Mouse (Mus musculus) forebrain, embryonic 14.5 days (tissue): ENCODE measurements around the gene Fam90a1a. TPM values are rescaled to one million over a fixed set of nuclear protein-coding genes. Genes with fewer than 3 reads are reported as not detected.
"Not testable (repeated sequence)": the region's sequence is repeated elsewhere in the genome, so short reads cannot be mapped to it uniquely, and the experiment has no call there.

Experiments used
- ATAC-seq: fragments of 200-750 bp; cut with Nextera tagmentation; 2 replicates; pipeline ENCODE4 v1.8.0; 2017; ENCODE audit warnings: mild to moderate bottlenecking, moderate library complexity
- DNase-seq: peaks from one replicate; pipeline ENCODE4 v3.0.0-alpha.2; 2015; ENCODE audit warnings: low spot score
- H3K27ac ChIP-seq: fragments of 300-500 bp; sonication (generic); 2 replicates; pipeline ENCODE4 v1.5.1; 2014; ENCODE audit warnings: low read depth, mild to moderate bottlenecking, control low read depth, low read length, moderate library complexity
- H3K27me3 ChIP-seq: fragments of 300-500 bp; sonication (generic); replicated peaks from 2 replicates; pipeline ENCODE4 v1.6.1; 2014; ENCODE audit warnings: low read length, control low read depth, mixed read lengths; ENCODE audit not compliant: control insufficient read depth, insufficient read depth
- H3K36me3 ChIP-seq: fragments of 300-500 bp; sonication (generic); 2 replicates; pipeline ENCODE4 v1.6.1; 2014; ENCODE audit warnings: low read length, control low read depth; ENCODE audit not compliant: control insufficient read depth, insufficient read depth
- H3K4me1 ChIP-seq: fragments of 300-500 bp; sonication (generic); 2 replicates; pipeline ENCODE4 v1.6.1; 2014; ENCODE audit warnings: antibody characterized with exemption, low read length, control low read depth; ENCODE audit not compliant: control insufficient read depth, insufficient read depth
- H3K4me2 ChIP-seq: fragments of 300-500 bp; sonication (generic); 2 replicates; pipeline ENCODE4 v1.6.1; 2014; ENCODE audit warnings: mild to moderate bottlenecking, control low read depth, low read length
- H3K4me3 ChIP-seq: fragments of 300-500 bp; sonication (generic); 2 replicates; pipeline ENCODE4 v1.5.1; 2014; ENCODE audit warnings: low read depth, low read length, control low read depth
- H3K9ac ChIP-seq: fragments of 300-500 bp; sonication (generic); 2 replicates; pipeline ENCODE4 v1.6.1; 2014; ENCODE audit warnings: mild to moderate bottlenecking, low read length, control low read depth, moderate library complexity
- H3K9me3 ChIP-seq: fragments of 300-500 bp; sonication (generic); replicated peaks from 2 replicates; pipeline ENCODE4 v1.6.1; 2016; ENCODE audit warnings: low read length, control low read depth, mixed read lengths; ENCODE audit not compliant: control insufficient read depth
- WGBS: fragments of 180-500 bp; shearing (Covaris S2); extraction: QIAGEN DNeasy Blood & Tissue Kit; methylation state at CpG from one replicate; pipeline ENCODE4 v1.1.7; 2014; 5-methylcytosine and 5-hydroxymethylcytosine counted together
- polyA plus RNA-seq: library from polyadenylated mRNA; unstranded; fragments of >200 nt; fragmentation: Nextera tagmentation; extraction: Ambion mirVana; gene quantifications from 2 replicates; pipeline ENCODE4 v1.2.1, GENCODE M21; 2014

Fam90a1a gene
- not detected in 2 replicates for polyA plus RNA-seq

- H3K27ac ChIP-seq, result no peak within 1 kb of the TSS
- 89% methylated on average over 2 of the region's 2 CpGs for WGBS
- H3K36me3 ChIP-seq, result no peaks in the 10 kb centered on the region
- no peaks in the 10 kb centered on the region for H3K9me3 ChIP-seq
- DNase-seq, result no peak
- H3K4me1 ChIP-seq, result no peaks in the 10 kb centered on the region
- no peak within 1 kb of the TSS for H3K4me3 ChIP-seq
- ATAC-seq, result no peak
- H3K4me2 ChIP-seq, result no peak within 1 kb of the TSS
- H3K9ac ChIP-seq, result no peak within 1 kb of the TSS
- no peaks in the 10 kb centered on the region for H3K27me3 ChIP-seq
Measured at GRCm38 (mm10) chr8:21958414-21958813, at the start of gene Fam90a1a. Gene Fam90a1a, plus strand, starts transcription at chr8:21958714.

- 0% methylated on average over 1 of the region's 1 CpGs for WGBS
- H3K9me3 ChIP-seq, result no peaks in the 10 kb centered on the region
- H3K4me3 ChIP-seq, result no peak overlapping the region
- no peak for DNase-seq
- H3K9ac ChIP-seq, result no peak overlapping the region
- H3K27ac ChIP-seq, result no peak overlapping the region
- no peak for ATAC-seq
- no peak overlapping the region for H3K4me2 ChIP-seq
- H3K4me1 ChIP-seq, result no peaks in the 10 kb centered on the region
- no peaks in the 10 kb centered on the region for H3K27me3 ChIP-seq
- no peaks in the 10 kb centered on the region for H3K36me3 ChIP-seq
Measured at GRCm38 (mm10) chr8:21911931-21912330, 46.6 kb upstream of the Fam90a1a start.

- Histone ChIP-seq H3K27ac (no peak overlapping the region), H3K27me3 (no peaks in the 10 kb centered on the region), H3K36me3 (no peaks in the 10 kb centered on the region), H3K4me3 (no peak overlapping the region), H3K9me3 (no peaks in the 10 kb centered on the region), H3K4me2 (no peak overlapping the region), H3K9ac (no peak overlapping the region), H3K4me1 (no peaks in the 10 kb centered on the region)
- DNase-seq (no peak), ATAC-seq (no peak)
- WGBS, result 11% methylated on average over 2 of the region's 2 CpGs
Measured at GRCm38 (mm10) chr8:21912554-21912953, 46.0 kb upstream of the Fam90a1a start.

- no peaks in the 10 kb centered on the region for H3K4me1 ChIP-seq
- 86% methylated on average over 3 of the region's 3 CpGs for WGBS
- no peak overlapping the region for H3K27ac ChIP-seq
- no peaks in the 10 kb centered on the region for H3K9me3 ChIP-seq
- no peaks in the 10 kb centered on the region for H3K27me3 ChIP-seq
- H3K4me2 ChIP-seq, result no peak overlapping the region
- DNase-seq (no peak), ATAC-seq (no peak)
- no peak overlapping the region for H3K9ac ChIP-seq
- H3K36me3 ChIP-seq, result no peaks in the 10 kb centered on the region
- H3K4me3 ChIP-seq, result no peak overlapping the region
Measured at GRCm38 (mm10) chr8:21915625-21916024, 42.9 kb upstream of the Fam90a1a start.

GRCm38 (mm10) chr8:21930754-21931153 lies 27.8 kb upstream of the Fam90a1a start:
- WGBS, result 72% methylated on average over 3 of the region's 3 CpGs
- H3K9me3 ChIP-seq, H3K36me3 ChIP-seq, H3K9ac ChIP-seq, H3K4me1 ChIP-seq, H3K4me3 ChIP-seq, H3K27ac ChIP-seq, DNase-seq, H3K4me2 ChIP-seq, H3K27me3 ChIP-seq, ATAC-seq: not testable (repeated sequence)

GRCm38 (mm10) chr8:21932610-21933009 lies 25.9 kb upstream of the Fam90a1a start, which contains the start of gene Defb15:
Gene Defb15, minus strand, starts transcription at chr8:21932710.
- no peak for ATAC-seq

GRCm38 (mm10) chr8:21938052-21938451 lies 20.5 kb upstream of the Fam90a1a start, which contains the start of gene Defb35:
Gene Defb35, plus strand, starts transcription at chr8:21938352.
- not testable (repeated sequence) for H3K9ac ChIP-seq

More at GRCm38 (mm10) chr8:21932610-21933009, 25.9 kb upstream of the Fam90a1a start, which contains the start of gene Defb15:
- no peak within 1 kb of the TSS for H3K4me3 ChIP-seq
- H3K36me3 ChIP-seq, result no peaks in the 10 kb centered on the region
- no peaks in the 10 kb centered on the region for H3K9me3 ChIP-seq
- no peak within 1 kb of the TSS for H3K4me2 ChIP-seq
- H3K27ac ChIP-seq, result no peak within 1 kb of the TSS
- DNase-seq, result no peak
- no peak within 1 kb of the TSS for H3K9ac ChIP-seq
- WGBS, result 95% methylated on average over 6 of the region's 6 CpGs
- no peaks in the 10 kb centered on the region for H3K27me3 ChIP-seq
- H3K4me1 ChIP-seq, result no peaks in the 10 kb centered on the region

GRCm38 (mm10) chr8:21946462-21946861 lies 12.1 kb upstream of the Fam90a1a start, which contains the start of gene Defb13:
Gene Defb13, plus strand, starts transcription at chr8:21946762.
- no peaks in the 10 kb centered on the region for H3K4me1 ChIP-seq
- no peak for DNase-seq
- H3K9me3 ChIP-seq, result no peaks in the 10 kb centered on the region
- no peak within 1 kb of the TSS for H3K4me3 ChIP-seq
- H3K36me3 ChIP-seq, result no peaks in the 10 kb centered on the region
- H3K27me3 ChIP-seq, result no peaks in the 10 kb centered on the region
- H3K4me2 ChIP-seq, result no peak within 1 kb of the TSS
- 78% methylated on average over 6 of the region's 6 CpGs for WGBS
- H3K27ac ChIP-seq, result no peak within 1 kb of the TSS
- no peak for ATAC-seq
- H3K9ac ChIP-seq, result no peak within 1 kb of the TSS

More at GRCm38 (mm10) chr8:21938052-21938451, 20.5 kb upstream of the Fam90a1a start, which contains the start of gene Defb35:
- H3K36me3 ChIP-seq, H3K4me1 ChIP-seq, ATAC-seq, H3K27ac ChIP-seq, H3K27me3 ChIP-seq, H3K4me3 ChIP-seq, H3K4me2 ChIP-seq, H3K9me3 ChIP-seq, DNase-seq: not testable (repeated sequence)
- WGBS, result 84% methylated on average over 4 of the region's 4 CpGs

GRCm38 (mm10) chr8:21947311-21948017 lies 11.1 kb upstream of the Fam90a1a start:
- Histone ChIP-seq H3K36me3 (no peaks in the 10 kb centered on the region), H3K4me2 (no peak overlapping the region), H3K4me1 (no peaks in the 10 kb centered on the region), H3K27ac (no peak overlapping the region), H3K27me3 (no peaks in the 10 kb centered on the region), H3K9ac (no peak overlapping the region), H3K4me3 (no peak overlapping the region), H3K9me3 (no peaks in the 10 kb centered on the region)
- no peak for ATAC-seq
- DNase-seq, result no peak
- WGBS, result 60% methylated on average over 9 of the region's 9 CpGs
